Mouse (Mus musculus) liver, adult 2 months (tissue): Measurements from ENCODE around the gene Cnst.

ENCODE experiments used
- CTCF ChIP-seq: fragments of 200-500 bp; IDR thresholded peaks from 2 replicates; pipeline ENCODE4 v1.5.1; 2011; ENCODE audit warnings: low read depth, low read length, control low read depth
- POLR2A ChIP-seq: fragments of 200-500 bp; IDR thresholded peaks from 2 replicates; pipeline ENCODE4 v1.6.1; 2011; ENCODE audit warnings: low read length, control low read depth; ENCODE audit not compliant: insufficient read depth; ENCODE audit errors: extremely low read depth

GRCm38 (mm10) chr1:179651224-179651623, 105.1 kb downstream of the Cnst start:
- no peak for TF ChIP-seq CTCF
- no peak for TF ChIP-seq POLR2A
